Mouse (Mus musculus) activated CD4-positive, CD25-positive, alpha-beta regulatory T cell, adult 4 months (primary cell): ENCODE results near the gene Alg3. TPM values are rescaled to one million over a fixed set of nuclear protein-coding genes. Genes with fewer than 3 reads are reported as not detected.

Source experiments
- ATAC-seq: one replicate; pipeline ENCODE4 v1.8.0; 2017
- polyA plus RNA-seq, 2 experiments: library from polyadenylated mRNA; unstranded; fragments of 100-300 nt; shearing (Covaris generic); gene quantifications; one replicate each; pipeline ENCODE4 v1.2.1; 2017

Gene Alg3
- polyA plus RNA-seq, 2 experiments from 2014 or later: 28.2 to 31.8 TPM

GRCm38 (mm10) chr16:20604705-20605104, 6.8 kb downstream of the Alg3 start:
- ATAC-seq: no peak

DNA sequence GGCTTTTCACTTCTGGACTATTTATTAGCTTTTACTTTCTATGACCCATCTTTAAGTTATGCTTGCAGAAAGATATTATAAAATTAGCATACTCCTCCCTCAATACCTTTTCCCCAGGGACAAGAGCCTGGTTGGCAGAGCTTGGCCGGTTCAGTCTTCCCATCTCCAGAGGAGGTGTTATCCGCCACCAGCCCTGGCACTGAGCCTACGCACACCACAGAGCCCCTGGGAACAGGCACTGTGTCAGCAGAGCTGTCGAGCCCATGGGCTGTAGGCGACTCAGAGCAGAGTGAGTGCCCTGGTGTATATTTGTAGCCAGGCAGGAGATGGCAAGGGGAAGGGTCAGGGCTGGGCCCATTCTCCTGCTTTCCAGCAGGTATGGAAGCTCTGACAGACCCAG, 11.0 kb downstream of the Alg3 start:
- no peak for ATAC-seq

DNA sequence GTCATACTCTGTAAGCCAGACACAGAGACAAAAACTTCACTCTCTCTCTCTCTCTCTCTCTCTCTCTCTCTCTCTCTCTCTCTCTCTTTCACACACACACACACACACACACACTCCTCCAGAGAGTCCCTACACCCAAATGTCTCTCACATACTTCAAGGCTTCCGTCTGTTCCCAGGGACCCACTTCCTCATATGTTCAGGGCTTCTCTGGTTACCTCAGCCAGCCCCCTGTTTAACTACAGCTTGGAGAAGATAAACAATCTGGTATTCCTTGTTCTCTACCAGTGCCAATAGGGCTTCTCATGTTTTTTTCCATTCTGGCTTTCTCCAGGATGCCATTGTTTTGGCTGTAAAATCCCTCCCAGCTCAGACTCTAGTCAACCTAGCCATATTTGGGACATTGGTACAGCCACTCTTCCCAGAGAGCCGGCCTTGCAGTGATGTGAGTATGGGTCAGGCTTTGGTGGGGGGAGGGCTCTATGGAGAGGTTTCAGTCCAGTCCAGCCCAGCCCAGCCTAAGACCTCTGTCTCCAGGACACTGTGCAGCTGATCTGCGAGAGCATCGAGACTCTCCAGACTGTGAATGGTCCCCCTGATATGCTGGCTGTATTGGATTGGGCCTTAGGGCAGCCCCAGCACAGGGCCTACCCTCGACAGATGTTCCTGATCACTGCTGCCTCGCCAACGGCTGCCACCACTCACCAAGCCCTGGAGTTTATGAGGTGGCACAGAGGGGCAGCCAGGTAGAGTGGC, 14.7 kb downstream of the Alg3 start:
- no peak for ATAC-seq

DNA sequence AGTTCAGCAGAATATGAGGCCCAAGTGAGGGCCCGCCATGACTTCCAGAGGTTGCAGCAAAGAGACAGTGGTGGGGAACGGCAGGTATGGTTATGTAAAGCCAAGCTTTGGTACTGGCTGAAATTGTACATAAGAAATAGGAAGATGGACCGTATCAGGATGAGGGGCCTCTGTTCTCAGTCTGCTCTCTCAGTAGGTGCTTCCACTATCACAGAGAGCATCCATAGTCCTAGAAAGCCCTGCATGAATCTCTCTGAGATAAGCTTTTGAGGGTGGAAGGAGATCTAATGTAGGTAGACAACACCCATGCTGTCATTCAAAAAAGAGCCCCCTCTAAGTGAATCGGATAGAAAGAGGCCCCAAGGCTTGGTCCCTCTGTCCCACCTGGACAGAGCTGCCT, 15.8 kb downstream of the Alg3 start:
- no peak for ATAC-seq

GRCm38 (mm10) chr16:20595060-20595673, 16.4 kb downstream of the Alg3 start:
- ATAC-seq: no peak

GRCm38 (mm10) chr16:20591076-20591705, 20.3 kb downstream of the Alg3 start:
- ATAC-seq: no peak

DNA sequence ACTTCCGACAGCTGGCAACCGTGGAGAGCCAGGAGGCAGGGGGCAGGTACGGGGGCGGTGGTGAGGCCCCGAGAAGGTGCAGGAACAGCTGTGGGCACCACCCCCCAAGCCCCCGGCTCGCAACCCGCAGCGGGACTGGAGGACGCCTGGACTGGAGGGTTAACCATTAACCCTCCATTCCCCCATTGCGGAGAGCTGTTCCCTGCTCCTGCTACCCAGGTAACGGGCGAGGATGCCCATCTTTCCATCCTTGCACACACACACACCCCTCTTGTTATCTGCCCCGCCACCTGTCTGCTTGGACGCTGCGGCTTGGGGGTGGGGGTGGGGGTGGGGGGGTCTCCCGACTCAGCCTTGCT, 20.9 kb downstream of the Alg3 start:
- no peak for ATAC-seq

- ATAC-seq: no peak
These were observed 21.4 kb downstream of the Alg3 start for GRCm38 (mm10) chr16:20589939-20590679.

DNA sequence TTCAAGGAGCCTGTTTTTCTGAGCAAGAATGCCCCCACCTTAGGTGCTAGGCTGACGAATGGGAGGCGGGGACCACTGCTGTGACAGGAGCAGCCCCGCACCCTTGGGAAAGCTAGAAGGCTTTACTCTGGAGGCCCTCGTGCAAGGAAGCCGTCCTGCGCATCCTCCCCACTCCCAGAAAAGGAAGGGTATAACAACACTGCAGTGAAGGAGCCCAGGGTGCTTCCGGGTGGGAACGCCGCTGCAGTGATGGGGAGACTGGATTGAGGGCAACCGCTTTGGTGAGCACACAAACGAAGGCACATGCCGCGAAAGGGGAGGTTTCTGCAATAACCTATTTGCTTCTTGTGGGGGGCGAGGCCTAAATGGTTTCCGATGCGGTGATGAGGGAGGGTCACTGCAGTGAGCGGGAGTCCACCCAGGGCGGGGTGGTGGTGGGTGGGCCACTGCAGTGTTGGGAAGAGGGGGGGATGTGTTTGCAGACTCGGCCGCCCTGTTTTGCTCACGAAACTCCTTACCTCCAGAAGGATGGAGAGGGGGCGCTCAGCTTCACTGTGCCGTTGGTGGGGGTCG, 22.1 kb downstream of the Alg3 start, which contains the start of gene Vwa5b2:
Vwa5b2 (plus strand) TSS at position 106 of the 573 bp plus-strand sequence.
- ATAC-seq: no peak

GRCm38 (mm10) chr16:20565075-20565474, 46.5 kb downstream of the Alg3 start:
- no peak for ATAC-seq

DNA sequence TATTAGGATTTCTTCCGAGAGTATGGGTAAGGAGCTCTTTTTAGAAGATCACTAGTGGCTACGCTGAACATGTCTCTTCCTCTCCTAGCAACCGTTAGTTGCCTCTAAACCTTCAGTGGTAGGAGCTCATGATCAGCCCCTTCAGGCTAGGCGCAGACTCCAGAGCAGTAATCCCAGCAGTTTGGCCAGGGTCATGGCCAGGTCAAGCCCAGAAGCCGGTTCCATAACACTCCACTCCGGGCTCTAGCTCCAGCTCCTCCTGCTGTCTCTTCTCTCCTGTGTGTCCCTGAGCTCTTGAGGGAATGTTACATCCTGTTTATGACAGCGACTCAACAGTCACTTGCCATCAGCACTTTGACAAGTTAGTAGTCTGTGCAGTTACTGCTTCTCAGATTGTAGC, 54.2 kb downstream of the Alg3 start:
- no peak for ATAC-seq

Other genes starting within 250 kb of the Alg3 start
- gene Abcc5, start 185.3 kb downstream of the Alg3 start, polyA plus RNA-seq: 10 to 100 TPM; 25.1 to 25.4 TPM
- gene Eif2b5, start 112.9 kb downstream of the Alg3 start, polyA plus RNA-seq: 10 to 100 TPM; 13.7 to 14.5 TPM
- gene Dvl3, start 94.8 kb downstream of the Alg3 start, polyA plus RNA-seq: 10 to 100 TPM; 13.2 to 13.7 TPM
- gene Ap2m1, start 76.3 kb downstream of the Alg3 start, polyA plus RNA-seq: 100 to 1,000 TPM; 467 to 550 TPM
- 10 to 100 TPM; 49.5 to 57.2 TPM for gene Abcf3, start 63.2 kb downstream of the Alg3 start, polyA plus RNA-seq
- gene Vwa5b2, start 22.3 kb downstream of the Alg3 start, polyA plus RNA-seq: under 1 TPM; 0.11 to 0.42 TPM
- gene Eef1akmt4, start 142 bp downstream of the Alg3 start, polyA plus RNA-seq: 10 to 100 TPM; 19.0 to 25.6 TPM
- gene Gm49333, start 125 bp downstream of the Alg3 start, polyA plus RNA-seq: not detected
- not detected for gene Camk2n2, start 9.6 kb upstream of the Alg3 start, polyA plus RNA-seq
- gene Ece2, start 18.1 kb upstream of the Alg3 start, polyA plus RNA-seq: not detected
- gene Psmd2, start 39.9 kb upstream of the Alg3 start, polyA plus RNA-seq: 100 to 1,000 TPM; 152 to 157 TPM
- gene Eif4g1, start 56.6 kb upstream of the Alg3 start, polyA plus RNA-seq: 10 to 100 TPM; 44.6 to 82.1 TPM
- gene Fam131a, start 81.5 kb upstream of the Alg3 start, polyA plus RNA-seq: 1 to 10 TPM in 1 of 2 experiments, not detected in 1; 1.2 TPM
- gene Polr2h, start 105.9 kb upstream of the Alg3 start, polyA plus RNA-seq: 10 to 100 TPM; 72.6 to 80.2 TPM
- gene Clcn2, start 106.0 kb upstream of the Alg3 start, polyA plus RNA-seq: 1 to 10 TPM; 1.3 to 2.0 TPM
- not detected for gene Chrd, start 121.4 kb upstream of the Alg3 start, polyA plus RNA-seq
- under 1 TPM in 1 of 2 experiments, not detected in 1; 0.26 TPM for gene Thpo, start 122.8 kb upstream of the Alg3 start, polyA plus RNA-seq